Mouse (Mus musculus) erythroblast, embryonic 14.5 days (primary cell): ENCODE data around the gene Cbarp. TPM values are rescaled to one million over a fixed set of nuclear protein-coding genes. Genes with fewer than 3 reads are reported as not detected.

Source experiments
- H3K27me3 ChIP-seq: 2 replicates; pipeline ENCODE4 v1.6.1; 2012; ENCODE audit warnings: inconsistent platforms; ENCODE audit not compliant: control insufficient read depth
- H3K36me3 ChIP-seq: 2 replicates; pipeline ENCODE4 v1.6.1; 2012; ENCODE audit warnings: mild to moderate bottlenecking, inconsistent platforms; ENCODE audit not compliant: control insufficient read depth
- H3K4me1 ChIP-seq: 2 replicates; pipeline ENCODE4 v1.6.1; 2012; ENCODE audit warnings: inconsistent platforms; ENCODE audit not compliant: control insufficient read depth
- H3K4me3 ChIP-seq: replicated peaks from 2 replicates; pipeline ENCODE3; 2012; ENCODE audit warnings: moderate library complexity, mild to moderate bottlenecking, inconsistent platforms
- H3K9me3 ChIP-seq: 2 replicates; pipeline ENCODE4 v1.6.1; 2012; ENCODE audit warnings: low read length, inconsistent platforms, mixed read lengths; ENCODE audit not compliant: control insufficient read depth
- GATA1 ChIP-seq: IDR thresholded peaks from 2 replicates; pipeline ENCODE4 v1.6.1; 2012; ENCODE audit warnings: low read length, inconsistent platforms, mixed read lengths
- TAL1 ChIP-seq: IDR thresholded peaks from 3 replicates; pipeline ENCODE4 v1.6.1; 2012; ENCODE audit warnings: low read length, inconsistent platforms, mixed read lengths
- polyA plus RNA-seq: library from polyadenylated mRNA; stranded (reverse); fragments of >175 nt; gene quantifications from 2 replicates; pipeline ENCODE4 v1.2.3, GENCODE M21; 2012

The Cbarp gene
- polyA plus RNA-seq, 1 experiment, result 0.52 TPM

GRCm38 (mm10) chr10:80159561-80160454 lies 19.2 kb upstream of the Cbarp start:
- peaks cover 29% of the 10 kb centered on the region for H3K36me3 ChIP-seq
- H3K4me3 ChIP-seq, result peak overlapping the region; percentile 65
- TF ChIP-seq TAL1, result no peak
- no peak for TF ChIP-seq GATA1
- no peaks in the 10 kb centered on the region for H3K9me3 ChIP-seq
- H3K27me3 ChIP-seq, result peaks cover 13% of the 10 kb centered on the region
- H3K4me1 ChIP-seq, result peaks cover 86% of the 10 kb centered on the region

DNA sequence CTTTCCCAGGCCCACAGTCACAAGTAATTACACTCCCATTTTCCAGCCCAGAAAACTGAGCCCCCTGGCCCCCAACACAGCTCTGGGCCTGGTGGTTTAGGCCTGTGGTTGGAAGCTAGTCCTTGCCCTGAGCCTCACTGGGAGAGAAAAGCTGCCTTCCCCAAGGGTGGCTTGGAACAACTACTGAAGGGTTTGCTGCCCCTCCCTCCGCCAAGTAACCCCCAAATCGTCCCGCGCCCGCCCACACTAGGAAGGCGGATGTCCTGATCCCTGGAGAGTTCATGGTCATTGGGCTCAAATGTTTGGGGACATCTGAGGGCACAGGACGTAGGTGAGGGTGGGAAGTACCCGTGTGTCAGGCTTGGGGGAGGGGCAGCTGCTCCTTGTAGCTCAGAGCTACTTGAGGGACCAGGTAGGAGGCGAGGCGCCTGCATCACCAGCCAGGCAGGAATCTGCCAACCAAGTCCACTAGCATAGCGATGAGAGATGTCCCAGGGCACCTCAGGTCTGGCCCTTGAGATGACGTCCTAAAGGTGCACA lies 18.5 kb upstream of the Cbarp start:
- H3K36me3 ChIP-seq, result peaks cover 36% of the 10 kb centered on the region
- peaks cover 9% of the 10 kb centered on the region for H3K27me3 ChIP-seq
- no peaks in the 10 kb centered on the region for H3K9me3 ChIP-seq
- peaks cover 86% of the 10 kb centered on the region for H3K4me1 ChIP-seq
- H3K4me3 ChIP-seq, result peak overlapping the region; percentile 65
- TF ChIP-seq GATA1, result no peak
- no peak for TF ChIP-seq TAL1

- TF ChIP-seq TAL1 (no peak), GATA1 (no peak)
- Histone ChIP-seq H3K4me1 (peaks cover 86% of the 10 kb centered on the region), H3K27me3 (peaks cover 5% of the 10 kb centered on the region), H3K36me3 (peaks cover 42% of the 10 kb centered on the region), H3K9me3 (no peaks in the 10 kb centered on the region), H3K4me3 (peak overlapping the region; percentile 65)
Observed at GRCm38 (mm10) chr10:80158307-80158986, 17.8 kb upstream of the Cbarp start.

- Histone ChIP-seq H3K4me3 (no peak overlapping the region), H3K36me3 (peaks cover 54% of the 10 kb centered on the region), H3K9me3 (no peaks in the 10 kb centered on the region), H3K4me1 (peaks cover 87% of the 10 kb centered on the region), H3K27me3 (no peaks in the 10 kb centered on the region)
- TF ChIP-seq TAL1 (no peak), GATA1 (no peak)
Observed at GRCm38 (mm10) chr10:80157141-80157929, 16.7 kb upstream of the Cbarp start.

GRCm38 (mm10) chr10:80156752-80157053 lies 16.1 kb upstream of the Cbarp start:
- TF ChIP-seq GATA1 (no peak), TAL1 (no peak)
- H3K36me3 ChIP-seq, result peaks cover 60% of the 10 kb centered on the region
- no peaks in the 10 kb centered on the region for H3K9me3 ChIP-seq
- H3K27me3 ChIP-seq, result no peaks in the 10 kb centered on the region
- peaks cover 87% of the 10 kb centered on the region for H3K4me1 ChIP-seq
- H3K4me3 ChIP-seq, result no peak overlapping the region

- H3K36me3 ChIP-seq, result peaks cover 65% of the 10 kb centered on the region
- no peaks in the 10 kb centered on the region for H3K9me3 ChIP-seq
- H3K4me3 ChIP-seq, result no peak overlapping the region
- H3K4me1 ChIP-seq, result peaks cover 87% of the 10 kb centered on the region
- TF ChIP-seq GATA1 (no peak), TAL1 (no peak)
- H3K27me3 ChIP-seq, result no peaks in the 10 kb centered on the region
Observed at GRCm38 (mm10) chr10:80156002-80156751, 15.5 kb upstream of the Cbarp start.

GRCm38 (mm10) chr10:80155277-80155676 lies 14.6 kb upstream of the Cbarp start:
- Histone ChIP-seq H3K36me3 (peaks cover 74% of the 10 kb centered on the region), H3K4me1 (peaks cover 87% of the 10 kb centered on the region), H3K27me3 (no peaks in the 10 kb centered on the region), H3K9me3 (no peaks in the 10 kb centered on the region), H3K4me3 (no peak overlapping the region)
- no peak for TF ChIP-seq GATA1
- TF ChIP-seq TAL1, result no peak

DNA sequence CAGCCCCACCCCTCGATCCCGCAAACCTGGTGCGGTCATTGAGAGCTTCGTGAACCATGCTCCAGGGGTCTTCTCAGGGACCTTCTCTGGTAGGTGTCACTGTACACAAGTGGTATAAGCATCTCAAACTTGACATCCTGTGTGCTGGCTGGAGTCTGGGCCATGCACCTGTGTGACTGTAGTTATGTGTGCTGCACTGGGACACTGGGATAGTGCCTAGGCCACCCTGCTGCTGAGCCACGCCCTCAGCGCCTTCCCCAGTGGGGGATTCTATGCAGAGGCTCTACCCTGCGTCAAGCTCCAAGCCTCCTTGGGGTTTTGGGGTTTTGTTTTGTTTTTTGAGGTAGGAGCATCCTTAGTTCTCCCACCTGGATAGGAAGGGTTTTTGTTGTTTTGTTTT lies 13.7 kb upstream of the Cbarp start:
- no peaks in the 10 kb centered on the region for H3K27me3 ChIP-seq
- no peak for TF ChIP-seq TAL1
- no peak for TF ChIP-seq GATA1
- peaks cover 87% of the 10 kb centered on the region for H3K4me1 ChIP-seq
- H3K4me3 ChIP-seq, result no peak overlapping the region
- no peaks in the 10 kb centered on the region for H3K9me3 ChIP-seq
- peaks cover 82% of the 10 kb centered on the region for H3K36me3 ChIP-seq
